Mouse (Mus musculus) embryo, embryonic 11.5 days (tissue): ENCODE data around the gene Sh3bp1.

ENCODE experiments used
- DNase-seq: peaks from one replicate; pipeline ENCODE4 v3.0.0-alpha.2; 2012; ENCODE audit warnings: low read depth, low spot score

The Sh3bp1 gene

GRCm38 (mm10) chr15:78899740-78900584, at the start of gene Sh3bp1:
Sh3bp1 (plus strand) TSS chr15:78899768.
- no peak for DNase-seq

- DNase-seq = no peak
Measured at GRCm38 (mm10) chr15:78850059-78850824, 49.3 kb upstream of the Sh3bp1 start.

- DNase-seq = no peak
Measured at GRCm38 (mm10) chr15:78850944-78851343, 48.6 kb upstream of the Sh3bp1 start.

- DNase-seq = peak; percentile 81
Measured at GRCm38 (mm10) chr15:78851505-78852153, 47.9 kb upstream of the Sh3bp1 start.

GRCm38 (mm10) chr15:78855303-78855965, 44.1 kb upstream of the Sh3bp1 start, which contains the start of gene Lgals2:
Lgals2 (minus strand) TSS chr15:78855529.
- no peak for DNase-seq

GRCm38 (mm10) chr15:78857009-78857408, 42.6 kb upstream of the Sh3bp1 start:
- DNase-seq = no peak

- no peak for DNase-seq
Measured at GRCm38 (mm10) chr15:78859311-78859710, 40.3 kb upstream of the Sh3bp1 start.

- DNase-seq = no peak
Measured at GRCm38 (mm10) chr15:78859714-78860113, 39.9 kb upstream of the Sh3bp1 start.

- DNase-seq = no peak
Measured at GRCm38 (mm10) chr15:78862280-78862679, 37.3 kb upstream of the Sh3bp1 start.

GRCm38 (mm10) chr15:78863154-78863553, 36.4 kb upstream of the Sh3bp1 start:
- DNase-seq = no peak

- DNase-seq = no peak
Measured at GRCm38 (mm10) chr15:78863852-78864253, 35.7 kb upstream of the Sh3bp1 start.

- no peak for DNase-seq
Measured at GRCm38 (mm10) chr15:78868398-78868797, 31.2 kb upstream of the Sh3bp1 start.

GRCm38 (mm10) chr15:78868826-78869233, 30.7 kb upstream of the Sh3bp1 start:
- no peak for DNase-seq

GRCm38 (mm10) chr15:78869775-78870174, 29.8 kb upstream of the Sh3bp1 start:
- DNase-seq = peak; percentile 40

- no peak for DNase-seq
Measured at GRCm38 (mm10) chr15:78872021-78872608, 27.5 kb upstream of the Sh3bp1 start.

- DNase-seq = no peak
Measured at GRCm38 (mm10) chr15:78873803-78874435, 25.6 kb upstream of the Sh3bp1 start.

- no peak for DNase-seq
Measured at GRCm38 (mm10) chr15:78874989-78875388, 24.6 kb upstream of the Sh3bp1 start.

GRCm38 (mm10) chr15:78875537-78875936, 24.0 kb upstream of the Sh3bp1 start:
- no peak for DNase-seq

- DNase-seq = peak; percentile 65
Measured at GRCm38 (mm10) chr15:78876258-78876696, 23.3 kb upstream of the Sh3bp1 start.

- peak; percentile 95 for DNase-seq
Measured at GRCm38 (mm10) chr15:78876991-78877809, 22.4 kb upstream of the Sh3bp1 start, which contains the start of gene Gga1. Gga1 (plus strand) TSS chr15:78877190.
